Mouse (Mus musculus) kidney, postnatal 0 days (tissue): ENCODE data around the gene Ell2. TPM values are rescaled to one million over a fixed set of nuclear protein-coding genes. Genes with fewer than 3 reads are reported as not detected.
A peak's percentile ranks its signal among the peaks of the same experiment; 100 is the strongest.

Source experiments
- ATAC-seq: fragments of 200-750 bp; cut with Nextera tagmentation; replicated peaks from 2 replicates; pipeline ENCODE4 v1.8.0; 2017; ENCODE audit warnings: low read depth, moderate number of reproducible peaks, moderate TSS enrichment, moderate library complexity; ENCODE audit not compliant: low FRiP score
- DNase-seq: peaks from one replicate; pipeline ENCODE4 v3.0.0-alpha.2; 2016; ENCODE audit warnings: low spot score
- H3K27ac ChIP-seq: fragments of 300-500 bp; sonication (generic); 2 replicates; pipeline ENCODE4 v1.5.1; 2014; ENCODE audit warnings: mild to moderate bottlenecking
- H3K27me3 ChIP-seq: fragments of 300-500 bp; sonication (generic); 2 replicates; pipeline ENCODE4 v1.6.1; 2014; ENCODE audit warnings: low read length, mixed read lengths; ENCODE audit not compliant: insufficient read depth
- H3K36me3 ChIP-seq: fragments of 300-500 bp; sonication (generic); 2 replicates; pipeline ENCODE4 v1.6.1; 2014; ENCODE audit warnings: low read length, mixed read lengths; ENCODE audit not compliant: insufficient read depth
- H3K4me1 ChIP-seq: fragments of 300-500 bp; sonication (generic); replicated peaks from 2 replicates; pipeline ENCODE4 v1.6.1; 2014; ENCODE audit warnings: antibody characterized with exemption, low read length, mixed read lengths; ENCODE audit not compliant: insufficient read depth
- H3K4me2 ChIP-seq: fragments of 300-500 bp; sonication (generic); 2 replicates; pipeline ENCODE4 v1.6.1; 2014; ENCODE audit warnings: mild to moderate bottlenecking, low read length, moderate library complexity, mixed read lengths
- H3K4me3 ChIP-seq: fragments of 300-500 bp; sonication (generic); replicated peaks from 2 replicates; pipeline ENCODE4 v1.5.1; 2014; ENCODE audit warnings: low read depth, low read length
- H3K9ac ChIP-seq: fragments of 300-500 bp; sonication (generic); 2 replicates; pipeline ENCODE4 v1.6.1; 2014; ENCODE audit warnings: low read depth, low read length
- H3K9me3 ChIP-seq: fragments of 300-500 bp; sonication (generic); replicated peaks from 2 replicates; pipeline ENCODE4 v1.6.1; 2016; ENCODE audit warnings: low read length, inconsistent platforms, mixed read lengths
- CTCF ChIP-seq: IDR thresholded peaks from 2 replicates; pipeline ENCODE4 v1.5.1; 2016; ENCODE audit warnings: antibody characterized with exemption, low read depth, mild to moderate bottlenecking, moderate library complexity
- WGBS: fragments of 180-500 bp; shearing (Covaris S2); extraction: QIAGEN DNeasy Blood & Tissue Kit; methylation state at CpG from one replicate; pipeline ENCODE4 v1.1.7; 2014; 5-methylcytosine and 5-hydroxymethylcytosine counted together
- polyA plus RNA-seq: library from polyadenylated mRNA; unstranded; fragments of >200 nt; fragmentation: Nextera tagmentation; extraction: Ambion mirVana; gene quantifications from 2 replicates; pipeline ENCODE4 v1.2.1, GENCODE M21; 2015

Gene Ell2
- polyA plus RNA-seq = 5.3 and 5.8 TPM in 2 replicates

DNA sequence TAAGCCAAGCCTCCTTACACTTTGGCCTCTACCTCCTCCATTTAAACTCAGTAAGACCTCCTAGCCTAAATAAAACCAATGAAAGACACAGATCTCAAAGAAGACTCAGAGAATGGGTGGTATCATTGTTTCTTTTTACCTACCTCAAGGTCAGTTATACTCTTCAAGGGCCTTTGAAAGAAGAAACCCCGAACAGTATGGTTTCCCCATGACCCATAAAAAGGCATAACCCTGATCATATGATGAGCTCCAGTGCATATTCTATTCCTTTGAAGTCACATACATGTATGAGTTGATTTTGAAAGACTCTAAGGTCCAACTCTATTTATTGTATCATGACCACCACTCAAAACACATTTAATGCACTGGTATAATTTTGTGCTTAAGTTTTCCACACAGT lies at the start of gene Ell2:
Ell2 (plus strand) TSS at position 301 of the 400 bp plus-strand sequence.
- no peak for TF ChIP-seq CTCF
- no peaks in the 10 kb centered on the region for H3K36me3 ChIP-seq
- ATAC-seq (no peak), DNase-seq (no peak)
- H3K4me2 ChIP-seq = peak within 1 kb of the TSS; percentile 83
- WGBS = 100% methylated on average over 1 of the region's 1 CpGs
- no peaks in the 10 kb centered on the region for H3K27me3 ChIP-seq
- H3K4me3 ChIP-seq = peak within 1 kb of the TSS; percentile 65
- H3K4me1 ChIP-seq = no peaks in the 10 kb centered on the region
- H3K9me3 ChIP-seq = no peaks in the 10 kb centered on the region
- H3K27ac ChIP-seq = peak within 1 kb of the TSS; percentile 81
- peak within 1 kb of the TSS; percentile 68 for H3K9ac ChIP-seq

DNA sequence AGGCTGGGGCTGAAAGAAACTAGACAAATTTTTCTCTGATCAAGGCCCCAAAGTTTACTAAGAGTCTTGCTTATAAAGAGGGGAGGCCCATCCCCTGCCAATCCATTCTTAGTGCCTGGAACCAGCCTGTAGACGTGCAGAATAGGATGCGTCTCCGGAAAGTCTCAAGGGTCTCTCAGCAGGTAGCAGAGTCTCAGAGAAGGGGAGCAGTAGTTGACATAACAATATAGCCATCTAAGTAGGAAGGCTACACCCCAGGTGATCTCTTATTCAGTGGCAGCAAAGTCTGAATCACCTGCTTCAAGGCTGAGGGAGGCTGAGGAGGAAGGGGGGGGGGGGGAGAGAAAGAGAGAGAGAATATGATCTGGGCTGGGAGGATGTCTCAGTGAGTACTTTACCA lies 21.1 kb upstream of the Ell2 start:
- H3K4me2 ChIP-seq = no peak overlapping the region
- no peak for TF ChIP-seq CTCF
- no peak overlapping the region for H3K27ac ChIP-seq
- 47% methylated on average over 3 of the region's 3 CpGs for WGBS
- no peaks in the 10 kb centered on the region for H3K9me3 ChIP-seq
- H3K27me3 ChIP-seq = no peaks in the 10 kb centered on the region
- H3K4me3 ChIP-seq = no peak overlapping the region
- ATAC-seq = no peak
- no peak overlapping the region for H3K9ac ChIP-seq
- H3K4me1 ChIP-seq = no peaks in the 10 kb centered on the region
- H3K36me3 ChIP-seq = no peaks in the 10 kb centered on the region
- no peak for DNase-seq

DNA sequence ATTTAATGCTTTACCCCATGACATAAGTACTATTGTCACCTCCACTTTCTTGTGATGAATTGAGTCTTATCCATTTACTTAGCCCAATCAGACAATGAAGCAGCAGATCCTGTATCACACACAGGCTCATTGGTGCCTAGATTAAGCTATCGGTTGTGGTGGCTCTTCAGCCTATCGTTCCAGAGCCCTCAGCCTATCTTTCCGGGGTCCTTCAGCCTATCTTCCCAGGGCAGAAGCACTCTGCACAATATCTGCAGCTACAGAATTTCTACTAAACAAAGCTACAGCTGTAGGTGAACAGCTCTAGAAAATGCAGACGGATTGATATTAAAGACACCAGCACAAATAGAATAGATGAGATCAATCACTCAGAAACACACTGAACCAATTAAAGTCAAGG lies 19.6 kb upstream of the Ell2 start:
- Histone ChIP-seq H3K27ac (no peak overlapping the region), H3K4me3 (no peak overlapping the region), H3K4me1 (no peaks in the 10 kb centered on the region), H3K36me3 (no peaks in the 10 kb centered on the region), H3K9ac (no peak overlapping the region), H3K9me3 (no peaks in the 10 kb centered on the region), H3K27me3 (no peaks in the 10 kb centered on the region), H3K4me2 (no peak overlapping the region)
- no peak for TF ChIP-seq CTCF
- ATAC-seq (no peak), DNase-seq (no peak)
- WGBS = 86% methylated on average over 4 of the region's 4 CpGs

DNA sequence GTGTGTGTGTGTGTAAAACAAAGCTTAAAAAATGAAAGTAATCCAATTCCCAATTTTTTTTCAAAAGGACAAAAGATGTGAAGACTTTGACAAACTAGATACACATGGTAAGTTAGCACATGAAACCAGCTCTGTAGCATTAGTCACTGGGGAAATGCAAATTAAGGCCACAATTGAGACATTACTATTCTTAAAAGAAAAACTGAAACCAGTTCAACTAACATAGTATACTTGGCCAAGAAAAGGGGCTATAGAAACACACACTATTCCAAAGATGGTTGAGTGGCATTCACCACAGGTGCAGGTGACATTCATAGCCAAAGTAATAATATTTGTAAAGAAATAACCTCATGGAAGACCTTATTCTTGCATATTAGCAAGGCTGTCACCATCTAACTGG lies 14.9 kb upstream of the Ell2 start:
- Histone ChIP-seq H3K27me3 (no peaks in the 10 kb centered on the region), H3K27ac (no peak overlapping the region), H3K4me3 (no peak overlapping the region), H3K36me3 (no peaks in the 10 kb centered on the region), H3K4me1 (no peaks in the 10 kb centered on the region), H3K9me3 (no peaks in the 10 kb centered on the region), H3K9ac (no peak overlapping the region), H3K4me2 (no peak overlapping the region)
- no peak for TF ChIP-seq CTCF
- no peak for ATAC-seq
- DNase-seq = no peak

DNA sequence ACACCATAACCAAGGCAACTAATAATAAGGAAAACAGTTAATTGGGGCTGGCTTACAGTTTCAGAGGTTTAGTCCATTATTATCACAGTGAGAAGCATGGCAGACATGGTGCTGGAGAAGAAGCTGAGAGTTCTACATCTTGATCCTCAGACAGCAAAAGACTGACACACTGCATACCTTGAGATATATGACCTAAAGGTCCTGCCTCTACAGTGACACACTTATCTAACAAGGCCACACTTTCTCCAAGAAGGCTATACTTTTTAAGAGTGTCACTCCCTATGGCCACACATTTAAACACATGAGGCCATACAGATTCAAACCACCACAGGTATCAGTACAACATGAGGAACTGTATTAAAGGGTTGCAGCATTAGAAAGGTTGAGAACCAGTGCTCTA lies 13.5 kb upstream of the Ell2 start:
- Histone ChIP-seq H3K36me3 (no peaks in the 10 kb centered on the region), H3K4me2 (no peak overlapping the region), H3K4me1 (no peaks in the 10 kb centered on the region), H3K27ac (no peak overlapping the region), H3K4me3 (no peak overlapping the region), H3K9me3 (no peaks in the 10 kb centered on the region), H3K27me3 (no peaks in the 10 kb centered on the region), H3K9ac (no peak overlapping the region)
- no peak for TF ChIP-seq CTCF
- no peak for ATAC-seq
- DNase-seq = no peak

DNA sequence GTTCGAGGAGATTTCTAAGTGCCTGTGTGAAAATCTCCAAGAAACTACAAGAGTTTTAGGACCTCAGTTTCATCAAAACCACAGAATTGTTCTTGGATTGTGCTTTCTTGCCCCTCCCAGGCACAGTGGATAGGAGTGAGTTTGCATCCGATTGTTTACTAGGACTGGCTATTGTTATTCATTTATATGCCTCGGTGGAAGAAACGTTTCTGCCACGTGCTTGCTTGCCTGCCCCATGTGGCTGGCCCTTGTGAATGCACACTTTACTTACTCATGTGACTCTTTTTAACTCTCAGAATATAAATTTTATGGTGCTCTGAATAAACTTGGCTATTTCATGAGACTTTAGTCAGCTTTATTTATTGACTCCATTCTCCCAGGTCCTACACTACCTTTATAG lies 3.7 kb upstream of the Ell2 start:
- no peak overlapping the region for H3K9ac ChIP-seq
- no peak for ATAC-seq
- no peaks in the 10 kb centered on the region for H3K27me3 ChIP-seq
- no peak overlapping the region for H3K4me3 ChIP-seq
- H3K4me2 ChIP-seq = no peak overlapping the region
- no peaks in the 10 kb centered on the region for H3K4me1 ChIP-seq
- DNase-seq = no peak
- H3K9me3 ChIP-seq = no peaks in the 10 kb centered on the region
- no peak for TF ChIP-seq CTCF
- 57% methylated on average over 5 of the region's 5 CpGs for WGBS
- H3K36me3 ChIP-seq = no peaks in the 10 kb centered on the region
- no peak overlapping the region for H3K27ac ChIP-seq
